Mouse (Mus musculus) liver, postnatal 0 days (tissue): ENCODE data around the gene Slc29a2. TPM values are rescaled to one million over a fixed set of nuclear protein-coding genes. Genes with fewer than 3 reads are reported as not detected.

Source experiments
- ATAC-seq: fragments of 200-750 bp; cut with Nextera tagmentation; 2 replicates; pipeline ENCODE4 v1.8.0; 2017; ENCODE audit warnings: mild to moderate bottlenecking, moderate library complexity
- DNase-seq: peaks from one replicate; pipeline ENCODE4 v3.0.0-alpha.2; 2016
- H3K27ac ChIP-seq: fragments of 300-500 bp; sonication (generic); 2 replicates; pipeline ENCODE4 v1.5.1; 2014; ENCODE audit warnings: antibody characterized with exemption, moderate library complexity, mild to moderate bottlenecking, low read depth
- H3K27me3 ChIP-seq: fragments of 300-500 bp; sonication (generic); 2 replicates; pipeline ENCODE4 v1.6.1; 2014; ENCODE audit warnings: low read length, control low read depth, mixed read lengths; ENCODE audit not compliant: insufficient read depth
- H3K36me3 ChIP-seq: fragments of 300-500 bp; sonication (generic); replicated peaks from 2 replicates; pipeline ENCODE4 v1.6.1; 2014; ENCODE audit warnings: mild to moderate bottlenecking, control low read depth, low read length, moderate library complexity, mixed read lengths; ENCODE audit not compliant: insufficient read depth
- H3K4me1 ChIP-seq: fragments of 300-500 bp; sonication (generic); 2 replicates; pipeline ENCODE4 v1.6.1; 2014; ENCODE audit warnings: antibody characterized with exemption, mild to moderate bottlenecking, control low read depth; ENCODE audit not compliant: insufficient read depth
- H3K4me2 ChIP-seq: fragments of 300-500 bp; sonication (generic); 2 replicates; pipeline ENCODE4 v1.6.1; 2014; ENCODE audit warnings: low read depth, mild to moderate bottlenecking, low read length, moderate library complexity, mixed read lengths
- H3K4me3 ChIP-seq: fragments of 300-500 bp; sonication (generic); 2 replicates; pipeline ENCODE4 v1.5.1; 2014; ENCODE audit warnings: low read depth, low read length
- H3K9ac ChIP-seq: fragments of 300-500 bp; sonication (generic); replicated peaks from 2 replicates; pipeline ENCODE4 v1.6.1; 2014; ENCODE audit warnings: mild to moderate bottlenecking, moderate library complexity
- H3K9me3 ChIP-seq: fragments of 300-500 bp; sonication (generic); 2 replicates; pipeline ENCODE4 v1.6.1; 2016; ENCODE audit warnings: mild to moderate bottlenecking, control low read depth, low read length, mixed read lengths
- CTCF ChIP-seq: sonication (generic); IDR thresholded peaks from 2 replicates; pipeline ENCODE4 v1.5.1; 2016; ENCODE audit warnings: antibody characterized with exemption, low read depth
- EP300 ChIP-seq: IDR thresholded peaks from 2 replicates; pipeline ENCODE4 v1.6.1; 2016; ENCODE audit warnings: antibody characterized with exemption, low read depth, mild to moderate bottlenecking
- WGBS: fragments of 180-500 bp; shearing (Covaris S2); extraction: QIAGEN DNeasy Blood & Tissue Kit; methylation state at CpG from one replicate; pipeline ENCODE4 v1.1.7; 2014; ENCODE audit not compliant: insufficient replicate concordance; 5-methylcytosine and 5-hydroxymethylcytosine counted together
- polyA plus RNA-seq: library from polyadenylated mRNA; unstranded; fragments of >200 nt; fragmentation: Nextera tagmentation; extraction: Ambion mirVana; gene quantifications from 2 replicates; pipeline ENCODE4 v1.2.1, GENCODE M21; 2015

Gene Slc29a2
- polyA plus RNA-seq, 1 experiment from 2014 or later: 0.87 TPM

- TF ChIP-seq EP300 (no peak), CTCF (peak; percentile 64)
- Histone ChIP-seq H3K4me1 (peaks cover 23% of the 10 kb centered on the region), H3K27me3 (0 out of 2 replicates have a peak, but pooled peaks cover 4% of the 10 kb centered on the region), H3K9me3 (no peaks in the 10 kb centered on the region), H3K4me2 (peak within 1 kb of the TSS; percentile 100), H3K36me3 (no peaks in the 10 kb centered on the region), H3K27ac (no peak within 1 kb of the TSS), H3K9ac (peak within 1 kb of the TSS; percentile 80), H3K4me3 (peak within 1 kb of the TSS; percentile 70)
- ATAC-seq (peak; percentile 81), DNase-seq (peak; percentile 88)
- under 1% methylated on average over 41 of the region's 44 CpGs for WGBS
These were observed 15.1 kb downstream of the Slc29a2 start, which contains the start of the genes B4gat1 and AC124502.3 for GRCm38 (mm10) chr19:5038709-5039156. Gene B4gat1, plus strand, starts transcription at chr19:5038826. Gene AC124502.3, plus strand, starts transcription at chr19:5038891.

GRCm38 (mm10) chr19:5039301-5040114, 15.8 kb downstream of the Slc29a2 start:
- Histone ChIP-seq H3K4me2 (peak overlapping the region; percentile 100), H3K27me3 (0 out of 2 replicates have a peak, but pooled peaks cover 4% of the 10 kb centered on the region), H3K9ac (peak overlapping the region; percentile 80), H3K27ac (no peak overlapping the region), H3K4me3 (peak overlapping the region; percentile 70), H3K4me1 (peaks cover 23% of the 10 kb centered on the region), H3K36me3 (peaks cover 3% of the 10 kb centered on the region; the same call in 1 of the 2 replicates), H3K9me3 (no peaks in the 10 kb centered on the region)
- WGBS: 21% methylated on average over 41 of the region's 41 CpGs
- ATAC-seq: 0 out of 2 replicates have a peak, but pooled peaks have one; percentile 14
- TF ChIP-seq EP300 (no peak), CTCF (no peak)
- DNase-seq: no peak

GRCm38 (mm10) chr19:5040862-5041523, 17.3 kb downstream of the Slc29a2 start, which contains the start of gene Brms1:
Gene Brms1, plus strand, starts transcription at chr19:5041354.
- Histone ChIP-seq H3K36me3 (peaks cover 5% of the 10 kb centered on the region; the same call in 1 of the 2 replicates), H3K4me1 (peaks cover 23% of the 10 kb centered on the region), H3K9me3 (no peaks in the 10 kb centered on the region), H3K27me3 (0 out of 2 replicates have a peak, but pooled peaks cover 4% of the 10 kb centered on the region), H3K27ac (peak within 1 kb of the TSS; percentile 85), H3K4me2 (peak within 1 kb of the TSS; percentile 100), H3K4me3 (peak within 1 kb of the TSS; percentile 89), H3K9ac (peak within 1 kb of the TSS; percentile 96)
- DNase-seq: peak; percentile 93
- TF ChIP-seq CTCF (no peak), EP300 (no peak)
- WGBS: 4% methylated on average over 40 of the region's 40 CpGs
- peak; percentile 84 for ATAC-seq

- H3K4me2 ChIP-seq: peak overlapping the region; percentile 100
- TF ChIP-seq CTCF (no peak), EP300 (no peak)
- no peak; the same call in 1 of the 2 replicates for ATAC-seq
- H3K27ac ChIP-seq: peak overlapping the region; percentile 85
- H3K9ac ChIP-seq: peak overlapping the region; percentile 96
- no peak for DNase-seq
- H3K27me3 ChIP-seq: 0 out of 2 replicates have a peak, but pooled peaks cover 4% of the 10 kb centered on the region
- H3K4me3 ChIP-seq: peak overlapping the region; percentile 89
- peaks cover 23% of the 10 kb centered on the region for H3K4me1 ChIP-seq
- H3K36me3 ChIP-seq: peaks cover 10% of the 10 kb centered on the region; the same call in 1 of the 2 replicates
- H3K9me3 ChIP-seq: no peaks in the 10 kb centered on the region
- under 1% methylated on average over 16 of the region's 16 CpGs for WGBS
These were observed 17.9 kb downstream of the Slc29a2 start for GRCm38 (mm10) chr19:5041588-5041987.

- DNase-seq: no peak
- 81% methylated on average over 4 of the region's 4 CpGs for WGBS
- TF ChIP-seq EP300 (no peak), CTCF (no peak)
These were observed 21.9 kb downstream of the Slc29a2 start for GRCm38 (mm10) chr19:5045531-5045930.

More at GRCm38 (mm10) chr19:5045531-5045930, 21.9 kb downstream of the Slc29a2 start:
- no peak for ATAC-seq
- Histone ChIP-seq H3K36me3 (peaks cover 32% of the 10 kb centered on the region), H3K27ac (no peak overlapping the region), H3K9me3 (no peaks in the 10 kb centered on the region), H3K27me3 (peaks cover 2% of the 10 kb centered on the region), H3K9ac (no peak overlapping the region), H3K4me3 (no peak overlapping the region), H3K4me2 (no peak overlapping the region), H3K4me1 (peaks cover 12% of the 10 kb centered on the region)
